Mouse (Mus musculus) neutrophil, adult 5-6 weeks (primary cell): ENCODE results near the gene Cphx1. TPM values are rescaled to one million over a fixed set of nuclear protein-coding genes. Genes with fewer than 3 reads are reported as not detected.
"Not testable (repeated sequence)": the region's sequence is repeated elsewhere in the genome, so short reads cannot be mapped to it uniquely, and the experiment has no call there.

Experiments used
- ATAC-seq: fragments of 151-379, 151-347 bp; 2 replicates; pipeline ENCODE4 v1.8.0; 2017; ENCODE audit warnings: mild to moderate bottlenecking, moderate TSS enrichment; ENCODE audit not compliant: insufficient number of reproducible peaks, poor library complexity, low FRiP score, severe bottlenecking; ENCODE audit errors: extremely low read depth
- total RNA-seq: library from RNA; stranded (forward); fragments of 200-1000 nt; gene quantifications from 2 replicates; pipeline ENCODE4 v1.2.3, GENCODE M21; 2017

Cphx1 gene
- total RNA-seq, result not detected in 2 replicates

- ATAC-seq, result not testable (repeated sequence)
Observed at GRCm38 (mm10) chr14:25938004-25938403, at the start of gene Cphx1. Gene Cphx1, plus strand, starts transcription at chr14:25938304.

- ATAC-seq, result not testable (repeated sequence)
Observed at GRCm38 (mm10) chr14:25894566-25894965, 43.5 kb upstream of the Cphx1 start.

GRCm38 (mm10) chr14:25895686-25896085, 42.4 kb upstream of the Cphx1 start:
- ATAC-seq, result not testable (repeated sequence)

GRCm38 (mm10) chr14:25903000-25903399, 35.1 kb upstream of the Cphx1 start, which contains the start of gene Plac9a:
Gene Plac9a, minus strand, starts transcription at chr14:25903100.
- not testable (repeated sequence) for ATAC-seq

GRCm38 (mm10) chr14:25905243-25905642, 32.9 kb upstream of the Cphx1 start:
- not testable (repeated sequence) for ATAC-seq

- peak; percentile 35; the same call in 1 of the 2 replicates for ATAC-seq
Observed at GRCm38 (mm10) chr14:25907272-25907671, 30.8 kb upstream of the Cphx1 start.

GRCm38 (mm10) chr14:25908976-25909375, 29.1 kb upstream of the Cphx1 start:
- not testable (repeated sequence) for ATAC-seq

- not testable (repeated sequence) for ATAC-seq
Observed at GRCm38 (mm10) chr14:25918427-25919170, 19.5 kb upstream of the Cphx1 start.

GRCm38 (mm10) chr14:25926814-25927561, 11.1 kb upstream of the Cphx1 start:
- ATAC-seq, result peak; percentile 44

GRCm38 (mm10) chr14:25927562-25927881, 10.6 kb upstream of the Cphx1 start, which contains the start of gene Tmem254a:
Gene Tmem254a, minus strand, starts transcription at chr14:25927672.
- peak; percentile 71 for ATAC-seq

GRCm38 (mm10) chr14:25936867-25937630, 1.1 kb upstream of the Cphx1 start:
- ATAC-seq, result not testable (repeated sequence)

- not testable (repeated sequence) for ATAC-seq
Observed at GRCm38 (mm10) chr14:25957861-25958260, 19.8 kb downstream of the Cphx1 start.

GRCm38 (mm10) chr14:25978371-25979241, 40.5 kb downstream of the Cphx1 start, which contains the start of gene Duxbl1:
Gene Duxbl1, plus strand, starts transcription at chr14:25978577.
- ATAC-seq, result not testable (repeated sequence)

- not testable (repeated sequence) for ATAC-seq
Observed at GRCm38 (mm10) chr14:25979242-25979941, 41.3 kb downstream of the Cphx1 start.

GRCm38 (mm10) chr14:25981880-25982279, 43.8 kb downstream of the Cphx1 start:
- not testable (repeated sequence) for ATAC-seq
